Mouse (Mus musculus): ENCODE results near the gene Tfg. TPM values are rescaled to one million over a fixed set of nuclear protein-coding genes. Genes with fewer than 3 reads are reported as not detected.

The Tfg gene
- polyA plus RNA-seq (2016; fragmentation: Nextera tagmentation; extraction: Ambion mirVana): 159 and 168 TPM in 2 replicates

DNA sequence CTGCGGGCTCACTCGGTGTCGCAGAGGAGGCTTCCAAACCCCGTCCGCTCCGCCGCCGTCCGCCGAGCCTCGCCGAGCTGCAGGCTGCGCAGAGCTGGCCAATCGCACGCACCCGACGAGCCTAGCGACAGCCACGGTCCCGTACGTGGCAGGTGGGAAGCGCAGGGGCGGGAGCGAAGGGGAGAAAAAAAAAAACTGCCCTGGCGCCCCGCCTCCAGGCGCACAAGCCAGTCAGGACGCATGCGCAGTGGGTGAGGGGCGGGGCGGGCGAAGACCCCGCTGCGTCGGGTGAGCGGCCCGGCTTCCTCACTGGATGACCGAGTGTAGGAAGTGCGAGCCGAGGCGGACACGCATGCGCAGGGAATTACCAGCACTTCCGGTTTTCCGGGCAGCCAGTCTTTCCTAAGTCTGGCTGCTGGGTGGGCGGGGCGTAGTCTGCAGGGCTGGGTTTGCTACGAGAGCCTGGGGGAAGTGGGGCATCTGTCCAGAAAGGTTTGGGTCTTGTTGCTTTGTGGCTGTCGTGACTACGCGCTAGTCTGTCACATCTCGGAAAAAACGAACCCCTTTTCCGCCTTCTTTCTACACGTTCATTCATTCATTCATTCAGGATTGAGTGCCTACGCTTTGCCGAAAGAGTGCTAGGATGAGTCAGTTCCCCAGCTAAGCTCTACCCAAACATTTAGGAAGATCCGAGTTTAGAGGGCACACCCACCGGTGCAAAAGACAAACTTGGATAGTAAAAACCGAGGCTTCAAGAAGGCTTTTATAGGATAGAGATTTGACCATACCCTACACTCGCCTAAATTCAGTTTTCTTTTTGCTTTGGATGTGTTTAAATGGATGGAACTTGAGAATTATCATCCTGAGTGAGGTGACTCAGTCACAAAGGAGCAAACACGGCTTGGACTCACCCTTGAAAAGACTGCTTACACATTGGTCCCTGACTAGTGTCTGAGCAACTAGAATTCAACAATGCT, at the start of gene Tfg:
Gene Tfg, minus strand, starts transcription at position 227 of the 977 bp plus-strand sequence.
- under 1% methylated on average over 62 of the region's 62 CpGs for WGBS
- no peaks in the 10 kb centered on the region for H3K27me3 ChIP-seq (replicated peaks; ENCODE audit: low read depth, poor library complexity, severe bottlenecking)

DNA sequence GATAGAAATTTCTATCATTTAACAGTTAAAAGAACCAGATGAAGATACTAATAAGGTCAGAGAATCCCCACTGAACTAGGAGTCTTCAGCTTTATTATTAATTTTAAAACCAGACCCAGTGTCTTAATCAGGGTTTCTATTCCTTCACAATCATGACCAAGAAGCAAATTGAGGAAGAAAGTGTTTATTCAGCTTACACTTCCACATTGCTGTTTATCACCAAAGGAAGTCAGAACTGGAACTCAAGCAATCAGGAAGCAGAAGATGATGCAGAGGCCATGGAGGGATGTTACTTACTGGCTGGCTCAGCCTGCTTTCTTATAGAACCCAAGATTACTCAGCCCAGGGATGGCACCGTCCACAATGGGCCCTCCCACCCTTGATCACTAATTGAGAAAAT, 11.8 kb upstream of the Tfg start:
- H3K27me3 ChIP-seq (replicated peaks; ENCODE audit: low read depth, poor library complexity, severe bottlenecking): no peaks in the 10 kb centered on the region
- 14% methylated on average over 1 of the region's 1 CpGs for WGBS
- no peaks in the 10 kb centered on the region for H3K36me3 ChIP-seq (replicated peaks)

More for the DNA sequence above, at the start of gene Tfg:
- H3K9me3 ChIP-seq: no peaks in the 10 kb centered on the region
- H3K4me3 ChIP-seq: peak within 1 kb of the TSS; percentile 84
- peak; percentile 100 for DNase-seq (ENCODE audit: low spot score)
- H3K27ac ChIP-seq (replicated peaks): peak within 1 kb of the TSS; percentile 98
- peaks cover 5% of the 10 kb centered on the region for H3K36me3 ChIP-seq (replicated peaks)
- H3K4me1 ChIP-seq: peaks cover 18% of the 10 kb centered on the region

DNA sequence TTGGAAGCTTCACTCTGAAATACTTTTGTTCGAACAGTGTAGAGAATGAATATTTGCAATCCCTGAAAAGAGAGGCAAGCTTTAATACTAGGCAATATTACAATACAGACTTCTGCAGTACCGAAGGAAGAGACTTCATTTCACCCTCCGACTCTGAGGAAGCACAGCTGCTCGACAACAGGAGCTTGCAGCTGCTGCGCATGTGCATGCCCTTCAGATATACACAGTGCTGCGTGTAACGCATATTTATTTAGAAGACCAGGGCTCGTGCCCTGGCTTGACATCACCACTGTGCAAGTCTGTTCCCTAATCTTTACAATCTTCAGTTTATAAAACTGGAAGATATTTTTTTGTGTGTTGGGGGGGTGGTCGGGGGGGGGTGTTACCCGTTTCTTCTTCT, 7.7 kb upstream of the Tfg start:
- Histone ChIP-seq H3K4me3 (no peak overlapping the region), H3K4me1 (no peaks in the 10 kb centered on the region), H3K27me3 (replicated peaks; ENCODE audit: low read depth, poor library complexity, severe bottlenecking) (no peaks in the 10 kb centered on the region), H3K9me3 (no peaks in the 10 kb centered on the region), H3K36me3 (replicated peaks) (no peaks in the 10 kb centered on the region), H3K27ac (replicated peaks) (no peak overlapping the region)
- DNase-seq (ENCODE audit: low spot score): no peak
- WGBS: 88% methylated on average over 10 of the region's 10 CpGs

More for the DNA sequence above, 11.8 kb upstream of the Tfg start:
- no peak for DNase-seq (ENCODE audit: low spot score)
- no peak overlapping the region for H3K4me3 ChIP-seq
- no peaks in the 10 kb centered on the region for H3K9me3 ChIP-seq
- no peaks in the 10 kb centered on the region for H3K4me1 ChIP-seq
- H3K27ac ChIP-seq (replicated peaks): no peak overlapping the region

- H3K4me3 ChIP-seq: no peak overlapping the region
- no peak for DNase-seq (ENCODE audit: low spot score)
- 70% methylated on average over 4 of the region's 4 CpGs for WGBS
Observed at GRCm38 (mm10) chr16:56722357-56722756, 5.1 kb upstream of the Tfg start.

DNA sequence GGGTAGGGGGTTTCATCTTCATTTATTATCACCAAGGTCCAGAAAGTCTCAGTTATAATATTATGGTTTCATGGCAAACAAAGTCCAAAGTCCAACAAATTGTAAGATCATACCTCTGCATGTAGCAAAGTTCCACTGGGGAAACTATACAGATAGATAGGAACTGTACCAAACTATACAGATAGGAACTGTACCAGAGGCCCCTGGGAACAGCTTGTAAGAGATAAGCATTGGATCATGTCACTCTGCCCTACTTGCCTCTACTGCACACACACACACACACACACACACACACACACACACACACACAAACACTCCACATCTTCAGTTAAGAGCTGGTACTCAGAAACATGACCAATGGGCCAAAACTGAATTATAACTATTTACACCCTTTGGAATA, 1.8 kb upstream of the Tfg start:
- H3K36me3 ChIP-seq (replicated peaks): no peaks in the 10 kb centered on the region
- no peak overlapping the region for H3K27ac ChIP-seq (replicated peaks)

More at GRCm38 (mm10) chr16:56722357-56722756, 5.1 kb upstream of the Tfg start:
- Histone ChIP-seq H3K27ac (replicated peaks) (no peak overlapping the region), H3K4me1 (peaks cover 7% of the 10 kb centered on the region; the same call in 1 of the 2 replicates), H3K36me3 (replicated peaks) (no peaks in the 10 kb centered on the region), H3K27me3 (replicated peaks; ENCODE audit: low read depth, poor library complexity, severe bottlenecking) (no peaks in the 10 kb centered on the region), H3K9me3 (no peaks in the 10 kb centered on the region)

GRCm38 (mm10) chr16:56716557-56717179, 582 bp downstream of the Tfg start:
- Histone ChIP-seq H3K9me3 (no peaks in the 10 kb centered on the region), H3K27ac (replicated peaks) (peak overlapping the region; percentile 98), H3K36me3 (replicated peaks) (peaks cover 14% of the 10 kb centered on the region), H3K4me3 (peak overlapping the region; percentile 84), H3K4me1 (peaks cover 18% of the 10 kb centered on the region), H3K27me3 (replicated peaks; ENCODE audit: low read depth, poor library complexity, severe bottlenecking) (no peaks in the 10 kb centered on the region)
- WGBS: under 1% methylated on average over 32 of the region's 38 CpGs
- peak; percentile 85 for DNase-seq (ENCODE audit: low spot score)

More for the DNA sequence above, 1.8 kb upstream of the Tfg start:
- no peaks in the 10 kb centered on the region for H3K9me3 ChIP-seq
- no peak for DNase-seq (ENCODE audit: low spot score)
- H3K27me3 ChIP-seq (replicated peaks; ENCODE audit: low read depth, poor library complexity, severe bottlenecking): no peaks in the 10 kb centered on the region
- H3K4me1 ChIP-seq: peaks cover 18% of the 10 kb centered on the region
- H3K4me3 ChIP-seq: no peak overlapping the region

GRCm38 (mm10) chr16:56715608-56716007, 1.6 kb downstream of the Tfg start:
- Histone ChIP-seq H3K9me3 (no peaks in the 10 kb centered on the region), H3K4me1 (peaks cover 18% of the 10 kb centered on the region), H3K27me3 (replicated peaks; ENCODE audit: low read depth, poor library complexity, severe bottlenecking) (no peaks in the 10 kb centered on the region), H3K4me3 (peak overlapping the region; percentile 84), H3K36me3 (replicated peaks) (peaks cover 24% of the 10 kb centered on the region), H3K27ac (replicated peaks) (no peak overlapping the region)
- no peak for DNase-seq (ENCODE audit: low spot score)
- WGBS: 76% methylated on average over 3 of the region's 3 CpGs

DNA sequence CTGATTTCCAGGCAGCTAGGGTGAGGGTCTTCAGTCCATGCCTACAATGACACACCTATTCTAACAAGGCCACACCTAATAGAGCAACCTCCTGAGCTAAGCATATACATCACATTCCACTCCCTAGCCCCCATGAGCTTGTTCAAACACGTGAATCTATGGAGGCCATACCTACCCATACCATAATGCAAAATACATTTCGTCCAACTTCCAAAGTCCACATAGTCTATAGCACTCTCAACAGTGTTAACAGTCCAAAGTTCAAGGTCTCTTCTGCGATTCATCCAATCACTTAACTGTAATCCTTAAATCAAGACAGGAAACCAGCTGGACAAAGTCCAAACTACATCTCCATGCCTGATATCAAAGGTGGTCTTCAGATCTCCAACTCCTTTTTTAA, 7.2 kb downstream of the Tfg start:
- Histone ChIP-seq H3K36me3 (replicated peaks) (peaks cover 74% of the 10 kb centered on the region), H3K27ac (replicated peaks) (no peak overlapping the region), H3K4me3 (no peak overlapping the region), H3K27me3 (replicated peaks; ENCODE audit: low read depth, poor library complexity, severe bottlenecking) (no peaks in the 10 kb centered on the region), H3K4me1 (no peaks in the 10 kb centered on the region), H3K9me3 (no peaks in the 10 kb centered on the region)
- no peak for DNase-seq (ENCODE audit: low spot score)
- WGBS: 92% methylated on average over 3 of the region's 3 CpGs

GRCm38 (mm10) chr16:56705731-56706130, 11.5 kb downstream of the Tfg start:
- peaks cover 85% of the 10 kb centered on the region for H3K36me3 ChIP-seq (replicated peaks)
- H3K27ac ChIP-seq (replicated peaks): no peak overlapping the region
- no peak for DNase-seq (ENCODE audit: low spot score)
- H3K4me3 ChIP-seq: no peak overlapping the region
- no peaks in the 10 kb centered on the region for H3K9me3 ChIP-seq
- H3K4me1 ChIP-seq: no peaks in the 10 kb centered on the region
- WGBS: 93% methylated on average over 3 of the region's 3 CpGs
- no peaks in the 10 kb centered on the region for H3K27me3 ChIP-seq (replicated peaks; ENCODE audit: low read depth, poor library complexity, severe bottlenecking)

DNA sequence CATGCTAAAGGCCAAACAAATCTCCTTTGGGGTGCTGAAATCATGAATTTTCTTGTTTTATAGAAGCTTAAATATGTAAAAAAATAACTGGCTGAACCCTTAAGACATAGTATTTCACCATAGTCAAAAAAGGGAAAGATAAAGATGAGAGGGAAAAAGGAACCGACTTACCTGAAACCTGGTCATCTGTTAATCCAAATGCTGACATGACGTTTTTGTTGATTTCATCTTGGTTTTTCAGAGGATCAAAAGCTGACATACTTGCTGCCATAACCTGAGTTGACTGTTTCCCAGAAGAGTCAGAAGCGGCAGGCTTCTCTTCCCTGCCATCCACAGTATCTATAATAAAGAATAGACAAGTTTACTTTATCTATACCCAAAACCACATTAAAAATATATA, 16.4 kb downstream of the Tfg start:
- Histone ChIP-seq H3K27ac (replicated peaks) (no peak overlapping the region), H3K27me3 (replicated peaks; ENCODE audit: low read depth, poor library complexity, severe bottlenecking) (no peaks in the 10 kb centered on the region), H3K36me3 (replicated peaks) (peaks cover 80% of the 10 kb centered on the region), H3K4me1 (no peaks in the 10 kb centered on the region), H3K9me3 (no peaks in the 10 kb centered on the region), H3K4me3 (no peak overlapping the region)
- 91% methylated on average over 3 of the region's 3 CpGs for WGBS
- DNase-seq (ENCODE audit: low spot score): no peak

DNA sequence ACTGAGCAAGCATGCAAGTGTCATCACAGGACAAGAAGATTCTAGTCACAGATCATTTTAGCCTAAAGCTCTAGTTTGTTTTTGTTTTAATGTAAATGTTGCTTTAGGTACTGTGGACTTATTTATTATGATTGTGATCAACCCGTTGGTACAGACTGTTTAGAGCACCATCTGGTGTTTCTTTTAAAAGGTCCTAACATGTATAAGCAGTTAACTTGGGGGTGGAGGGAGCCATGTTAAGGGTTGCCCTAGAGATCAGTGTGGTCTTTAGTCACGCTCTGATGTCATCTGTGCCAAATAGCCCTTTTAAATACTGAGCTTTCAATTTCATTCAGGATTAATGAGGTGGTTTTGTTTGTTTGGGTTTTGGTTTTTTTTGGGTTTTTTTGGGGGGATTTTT, 20.8 kb downstream of the Tfg start:
- Histone ChIP-seq H3K4me1 (no peaks in the 10 kb centered on the region), H3K36me3 (replicated peaks) (peaks cover 87% of the 10 kb centered on the region), H3K27ac (replicated peaks) (no peak overlapping the region), H3K4me3 (no peak overlapping the region), H3K9me3 (no peaks in the 10 kb centered on the region), H3K27me3 (replicated peaks; ENCODE audit: low read depth, poor library complexity, severe bottlenecking) (no peaks in the 10 kb centered on the region)
- no peak for DNase-seq (ENCODE audit: low spot score)
- WGBS: 85% methylated on average over 2 of the region's 2 CpGs

DNA sequence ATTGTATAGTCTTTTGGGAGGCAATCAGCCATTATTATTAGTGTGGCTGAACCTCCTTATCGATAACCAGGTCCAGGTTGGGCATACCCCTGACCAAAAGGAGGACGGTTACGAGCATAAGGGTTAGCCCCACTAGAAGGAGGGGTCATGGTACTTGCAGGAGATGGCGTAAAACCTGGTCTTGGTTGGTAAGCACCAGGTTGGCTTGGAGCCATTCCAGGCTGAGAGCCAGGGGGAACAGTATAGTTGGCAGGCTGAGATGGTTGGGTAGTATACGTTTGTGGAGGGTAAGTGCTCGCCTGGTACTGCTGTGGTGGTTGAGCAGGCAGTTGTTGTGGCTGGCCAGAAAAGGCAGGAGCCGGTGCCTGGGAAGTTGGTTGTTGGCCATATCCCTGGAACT, 26.5 kb downstream of the Tfg start:
- DNase-seq (ENCODE audit: low spot score): no peak
- no peaks in the 10 kb centered on the region for H3K4me1 ChIP-seq
- no peaks in the 10 kb centered on the region for H3K9me3 ChIP-seq
- peaks cover 94% of the 10 kb centered on the region for H3K36me3 ChIP-seq (replicated peaks)
- no peaks in the 10 kb centered on the region for H3K27me3 ChIP-seq (replicated peaks; ENCODE audit: low read depth, poor library complexity, severe bottlenecking)
- no peak overlapping the region for H3K27ac ChIP-seq (replicated peaks)
- 92% methylated on average over 7 of the region's 7 CpGs for WGBS
- no peak overlapping the region for H3K4me3 ChIP-seq

DNA sequence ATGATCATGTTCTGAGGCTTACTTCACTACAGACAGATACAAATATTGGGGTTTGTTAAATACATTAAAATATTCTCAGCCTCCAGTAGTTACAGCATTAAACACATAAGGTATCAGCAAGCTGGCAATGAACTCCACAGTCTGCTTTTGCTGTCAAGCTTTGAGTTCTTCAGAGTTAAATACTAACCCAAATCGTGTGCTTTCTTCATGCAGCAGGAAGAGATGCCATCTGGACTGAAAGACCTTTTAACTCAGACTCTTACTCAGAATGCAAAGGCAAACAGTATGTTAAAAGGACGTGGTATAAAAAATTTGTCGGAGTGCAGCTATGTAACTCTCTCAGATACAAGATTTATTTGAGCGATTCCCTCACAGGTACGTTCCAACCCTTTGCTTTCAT, 30.5 kb downstream of the Tfg start:
- DNase-seq (ENCODE audit: low spot score): no peak
- 94% methylated on average over 5 of the region's 5 CpGs for WGBS
- H3K4me1 ChIP-seq: no peaks in the 10 kb centered on the region
- H3K27ac ChIP-seq (replicated peaks): no peak overlapping the region
- peaks cover 80% of the 10 kb centered on the region for H3K36me3 ChIP-seq (replicated peaks)
- H3K27me3 ChIP-seq (replicated peaks; ENCODE audit: low read depth, poor library complexity, severe bottlenecking): no peaks in the 10 kb centered on the region
- H3K4me3 ChIP-seq: no peak overlapping the region
- no peaks in the 10 kb centered on the region for H3K9me3 ChIP-seq
